Mouse (Mus musculus) layer of hippocampus, postnatal 14 days (tissue): Measurements from ENCODE around the gene Ska2. TPM values are rescaled to one million over a fixed set of nuclear protein-coding genes. Genes with fewer than 3 reads are reported as not detected.

Experiments
- DNase-seq, 2 experiments: peaks; one replicate each; pipeline ENCODE4 v3.0.0; 2021 to 2022; ENCODE audit warnings: low spot score in 2 of 2, mixed read lengths in 1 of 2
- long read RNA-seq, 2 experiments: library from polyadenylated mRNA; stranded (forward); transcript quantifications; one replicate each; pipeline ENCODE4 v2.0.0; 2021
- total RNA-seq, 2 experiments: library from RNA; stranded (reverse); gene quantifications; 2 replicates each; pipeline ENCODE4 v1.2.3; 2021

The Ska2 gene
- total RNA-seq, result 10 to 100 TPM; 13.1 to 14.1 TPM
- long read RNA-seq, experiment 1, transcript Ska2-201 (4 exons, 3,037 nt), result major isoform, 7 of 9 reads
- long read RNA-seq, experiment 1, partial matches to known transcripts, result 0 of 9 reads
- long read RNA-seq, experiment 1, other reads (novel, unspliced or antisense), result 2 of 9 reads
- long read RNA-seq, experiment 2, transcript Ska2-201 (4 exons, 3,037 nt), result major isoform, 6 of 12 reads
- long read RNA-seq, experiment 2, partial matches to known transcripts, result 2 of 12 reads
- long read RNA-seq, experiment 2, other reads (novel, unspliced or antisense), result 4 of 12 reads

DNA sequence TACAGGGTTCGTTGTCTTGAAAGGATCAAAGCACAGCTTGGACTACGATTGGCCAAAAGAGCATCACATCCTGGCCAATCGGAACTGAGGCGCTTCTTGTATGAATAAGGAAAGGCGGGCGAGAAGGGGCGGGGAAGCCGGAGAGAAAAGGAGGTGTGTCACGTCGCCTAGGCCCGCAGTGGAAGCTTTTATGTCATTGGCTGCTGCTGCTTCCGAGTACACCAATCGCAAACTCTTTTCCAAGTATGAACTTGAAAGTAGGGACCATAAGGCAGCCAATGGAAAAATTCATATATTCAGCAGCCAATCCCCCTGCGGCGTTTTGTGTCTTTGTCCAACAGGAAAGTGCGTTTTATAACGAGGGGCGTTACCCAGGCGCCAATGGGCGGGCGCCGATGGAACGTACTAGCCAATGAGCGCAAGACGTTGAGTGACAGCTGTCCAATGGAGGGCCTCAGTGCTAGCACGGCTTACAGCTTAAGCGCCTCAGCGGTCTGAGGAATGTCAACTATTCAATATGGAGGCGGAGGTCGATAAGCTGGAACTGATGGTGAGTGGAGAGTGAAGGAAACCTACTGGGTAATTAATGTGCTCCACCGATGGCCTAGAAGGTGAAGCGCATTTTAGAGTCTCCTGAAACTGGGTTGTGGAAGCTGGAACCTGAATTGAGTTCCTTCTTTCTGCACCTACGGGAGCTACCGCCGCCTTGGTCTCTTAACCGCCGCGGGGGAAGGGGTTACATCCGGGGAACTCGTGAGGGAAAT, at the start of gene Ska2:
TSS of gene Ska2 (plus strand) at position 480 of the 764 bp plus-strand sequence.
- peak; percentile 97 to 99 for DNase-seq

- no peak for DNase-seq
Measured at GRCm38 (mm10) chr11:87060410-87060809, 48.6 kb upstream of the Ska2 start.

DNA sequence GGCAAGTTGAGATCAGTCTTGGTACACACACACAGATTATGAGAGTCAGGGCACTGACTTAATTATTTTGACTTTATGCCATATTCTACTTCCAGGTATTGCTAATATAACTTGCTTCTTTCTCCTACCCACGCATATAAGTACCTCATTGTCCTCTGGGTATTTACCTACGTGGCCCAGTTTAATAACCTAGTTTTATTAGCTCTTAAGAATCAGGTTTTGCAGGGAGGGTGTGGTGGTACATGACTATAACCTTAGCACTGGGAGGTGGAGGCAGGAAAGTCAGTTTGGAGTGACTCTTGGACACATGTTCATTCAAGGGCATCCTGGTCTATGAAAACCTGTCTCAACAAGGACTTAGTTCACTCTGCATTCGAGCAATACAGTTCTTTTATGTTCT, 46.9 kb upstream of the Ska2 start:
- DNase-seq, result no peak

GRCm38 (mm10) chr11:87073343-87073865, 35.6 kb upstream of the Ska2 start:
- peak; percentile 70 to 71 for DNase-seq

- peak; percentile 88 to 91 for DNase-seq
Measured at GRCm38 (mm10) chr11:87073866-87074440, 35.1 kb upstream of the Ska2 start, which contains the start of gene Gdpd1. Gene Gdpd1 (minus strand): TSS chr11:87074062.

- no peak for DNase-seq
Measured at GRCm38 (mm10) chr11:87083712-87084111, 25.3 kb upstream of the Ska2 start.

DNA sequence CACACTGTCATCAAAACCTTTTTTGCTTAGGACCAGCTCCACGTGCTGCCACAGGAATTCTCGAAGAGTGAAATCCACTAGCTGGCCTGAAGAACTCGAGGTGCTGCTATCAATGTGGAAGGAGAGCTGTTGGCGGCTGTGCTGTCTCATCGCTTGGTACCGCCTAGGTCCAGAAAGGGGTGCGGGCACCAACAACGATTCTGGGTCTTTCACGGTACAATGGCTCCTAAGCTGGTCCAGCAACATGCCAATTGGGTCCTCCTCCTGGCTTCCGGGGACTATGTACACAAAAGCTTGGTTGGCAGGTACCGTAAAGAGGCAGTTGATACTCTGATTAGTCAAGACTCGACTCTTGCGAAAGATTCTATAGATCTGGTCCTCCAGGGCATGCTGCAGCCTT, 23.6 kb upstream of the Ska2 start:
- no peak for DNase-seq

DNA sequence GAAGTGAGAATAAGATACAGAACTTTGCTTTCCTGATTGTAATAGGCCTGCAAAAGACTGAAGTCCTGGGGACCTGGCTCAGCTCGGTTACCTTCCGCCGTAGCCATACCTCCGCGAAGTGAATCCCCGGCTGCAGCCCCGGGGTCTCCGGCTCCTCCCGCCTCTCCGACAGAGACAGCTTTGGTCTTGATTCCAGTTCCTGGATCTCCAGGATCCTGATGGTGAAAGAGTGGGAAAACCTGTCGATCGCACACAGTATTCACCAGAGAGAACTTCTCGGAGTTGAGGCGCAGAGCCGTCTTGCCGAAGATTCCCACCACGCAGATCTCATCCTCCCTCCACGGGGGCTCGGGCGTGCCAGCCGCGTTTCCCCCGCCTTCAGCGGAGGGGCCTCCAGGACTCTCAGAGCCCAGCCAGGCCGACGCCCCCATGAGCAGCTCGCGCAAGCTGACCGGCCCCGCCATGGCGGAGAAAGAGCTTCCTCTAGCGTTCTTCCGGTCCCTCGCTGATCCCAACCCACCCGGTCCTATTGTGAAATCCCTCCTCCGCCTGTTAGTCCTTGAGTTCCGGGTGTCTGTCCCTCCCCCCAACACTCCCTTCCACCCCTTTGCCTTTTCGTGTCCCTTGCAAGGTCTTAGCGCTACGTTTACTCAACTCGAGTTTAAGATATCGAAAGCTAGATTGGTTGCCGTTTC, 22.6 kb upstream of the Ska2 start, which contains the start of gene Smg8:
TSS of gene Smg8 (minus strand) at position 485 of the 695 bp plus-strand sequence.
- DNase-seq, result peak; percentile 71 to 84

DNA sequence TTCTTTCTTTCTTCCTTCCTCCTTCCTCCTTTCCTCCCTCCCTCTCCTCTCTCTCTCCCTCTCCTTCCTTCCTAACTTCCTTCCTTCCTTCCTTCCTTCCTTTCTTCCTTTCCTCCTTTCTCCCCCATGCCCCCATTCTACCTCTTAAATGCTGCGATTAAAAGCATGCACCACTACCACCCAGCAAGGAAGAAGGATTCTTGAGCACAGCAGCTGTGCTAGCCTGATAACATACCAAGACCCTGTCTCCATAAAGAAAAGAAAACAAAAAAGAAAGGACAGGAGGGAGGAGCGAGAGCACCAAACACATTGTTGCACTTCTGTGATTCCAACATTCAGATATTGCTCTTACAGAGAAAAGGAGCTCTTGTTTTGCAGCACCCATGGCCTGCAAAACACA, 21.9 kb upstream of the Ska2 start:
- no peak for DNase-seq

DNA sequence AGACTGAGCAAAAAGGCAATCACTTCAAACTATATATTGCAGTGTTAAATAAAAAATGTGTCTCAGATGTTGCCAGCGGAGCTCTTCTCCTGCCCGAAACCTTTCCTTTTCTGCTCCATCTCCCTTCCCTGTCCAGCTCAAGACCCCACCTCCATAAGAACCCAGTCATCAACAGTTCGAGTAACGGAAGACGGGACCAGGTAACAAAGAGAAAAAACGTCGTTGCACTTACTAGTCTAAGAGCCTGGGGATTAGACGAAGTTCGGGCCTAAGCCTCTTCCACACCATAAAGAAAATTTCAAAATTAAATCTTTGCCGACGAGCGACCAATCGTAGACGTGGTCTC, 652 bp upstream of the Ska2 start, which contains the start of gene Prr11:
TSS of gene Prr11 (minus strand) at position 300 of the 346 bp plus-strand sequence.
- no peak for DNase-seq

GRCm38 (mm10) chr11:87109519-87110171, 611 bp downstream of the Ska2 start:
- DNase-seq, result no peak

DNA sequence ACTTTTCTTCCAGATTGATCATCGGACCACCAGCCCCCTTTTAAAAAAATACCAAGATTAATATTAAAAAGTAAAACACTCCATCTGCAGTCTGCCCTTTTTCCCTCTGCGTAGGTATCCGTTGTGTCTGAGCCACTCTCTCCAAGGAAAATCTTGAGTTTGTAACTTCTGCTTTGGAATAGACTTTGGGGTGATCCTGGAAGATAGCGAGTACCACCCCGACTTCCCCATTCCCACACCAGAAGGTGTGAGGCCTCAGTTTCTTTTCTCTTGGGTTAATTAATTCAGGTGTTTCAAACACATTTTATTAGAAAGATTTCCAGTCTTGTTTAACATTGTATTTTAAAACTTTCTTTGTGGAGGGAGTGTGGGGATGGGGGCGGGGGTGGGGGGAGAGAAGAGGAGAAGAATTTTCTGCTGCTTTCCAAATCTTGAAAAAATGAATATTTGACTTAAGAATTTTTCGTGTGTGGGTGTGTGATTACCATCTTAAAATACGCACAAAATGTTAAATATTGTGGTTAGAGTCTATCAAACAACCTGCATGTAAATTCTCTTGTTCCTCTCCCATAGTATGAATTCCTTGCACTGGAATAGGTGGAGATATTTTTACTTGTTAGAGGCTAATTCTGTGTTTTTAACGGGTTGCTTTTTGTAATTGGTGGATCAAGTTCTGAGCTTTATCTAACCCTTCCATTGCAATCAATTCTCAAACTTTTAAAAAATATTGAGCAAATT, 1.3 kb downstream of the Ska2 start:
- no peak for DNase-seq

GRCm38 (mm10) chr11:87121864-87122263, 12.8 kb downstream of the Ska2 start:
- DNase-seq, result no peak

DNA sequence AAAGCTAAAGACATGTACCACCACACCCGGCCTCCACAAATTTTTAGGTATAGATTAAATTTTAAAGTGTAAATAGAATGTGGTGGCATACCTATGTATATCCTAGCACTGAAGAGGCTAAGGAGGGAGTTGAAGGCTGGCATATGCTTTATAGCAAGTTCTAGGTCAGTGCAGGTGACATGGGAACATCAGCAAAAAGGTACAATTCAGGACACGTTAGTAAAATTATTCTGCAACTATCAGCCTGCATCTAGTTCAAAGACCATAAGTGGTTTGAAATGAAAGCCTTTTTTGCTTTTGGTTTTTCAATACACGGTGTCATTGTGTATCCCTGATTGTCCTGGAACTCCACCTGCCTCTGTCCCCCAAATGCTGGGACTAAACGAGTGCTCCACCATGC, 16.5 kb downstream of the Ska2 start:
- DNase-seq, result no peak

DNA sequence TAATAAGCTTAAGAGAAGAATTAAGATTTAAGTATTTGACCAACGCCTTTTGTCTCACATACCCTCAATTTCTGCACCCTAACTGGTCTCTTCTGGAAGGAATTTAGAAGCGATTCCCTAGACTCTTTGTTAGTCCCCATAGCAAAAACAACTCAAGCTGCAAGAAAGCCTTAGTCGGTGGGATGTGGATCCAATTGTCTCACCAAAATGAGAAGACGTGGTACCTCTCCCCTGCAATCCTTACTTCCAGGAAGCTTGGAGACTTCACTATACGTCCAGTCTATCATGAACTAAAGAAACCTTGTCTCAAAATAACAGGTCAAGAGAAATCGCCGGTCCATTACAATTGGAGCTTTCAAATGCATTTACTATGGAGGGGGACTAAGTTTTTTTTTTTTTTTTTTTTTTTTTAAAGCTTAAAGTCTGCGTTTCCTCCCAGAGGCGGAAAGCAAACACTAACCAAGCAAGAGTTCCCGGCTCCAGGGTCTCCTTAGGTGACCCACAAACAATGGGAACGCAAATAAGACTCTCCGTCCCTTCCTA, 17.3 kb downstream of the Ska2 start:
- no peak for DNase-seq

GRCm38 (mm10) chr11:87126824-87127816, 18.1 kb downstream of the Ska2 start, which contains the start of gene Trim37:
Gene Trim37 (plus strand): TSS chr11:87127077.
- DNase-seq, result peak; percentile 86 to 92

DNA sequence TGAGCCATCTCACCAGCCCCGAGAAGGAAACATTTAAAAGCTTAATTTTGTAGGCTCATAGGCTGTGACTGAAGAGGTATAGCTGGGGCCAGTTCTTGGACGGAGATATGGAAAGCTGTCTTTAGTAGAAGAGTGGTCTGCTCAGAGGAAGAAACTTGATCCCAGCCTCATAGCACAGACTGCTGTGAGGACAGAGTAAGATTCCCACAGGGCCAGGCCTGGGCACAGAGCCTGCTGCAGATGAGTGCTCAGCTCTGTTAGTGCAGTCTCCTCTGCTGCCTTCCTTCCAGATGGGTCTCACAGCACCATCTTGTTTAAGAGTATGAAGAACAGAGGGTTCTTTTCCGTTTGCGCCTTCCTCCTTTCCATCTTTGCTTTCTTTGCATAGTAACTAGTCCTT, 27.2 kb downstream of the Ska2 start:
- DNase-seq, result peak; percentile 4 to 44

- no peak for DNase-seq
Measured at GRCm38 (mm10) chr11:87158012-87158411, 49.0 kb downstream of the Ska2 start.
